Mouse (Mus musculus): ENCODE measurements at regions not wholly inside any gene's neighbourhood (a gene's known extent, or its start where the extent isn't known, plus 50 kb on each side); places are given as distances from the start of the nearest gene placed in this dataset.

DNA sequence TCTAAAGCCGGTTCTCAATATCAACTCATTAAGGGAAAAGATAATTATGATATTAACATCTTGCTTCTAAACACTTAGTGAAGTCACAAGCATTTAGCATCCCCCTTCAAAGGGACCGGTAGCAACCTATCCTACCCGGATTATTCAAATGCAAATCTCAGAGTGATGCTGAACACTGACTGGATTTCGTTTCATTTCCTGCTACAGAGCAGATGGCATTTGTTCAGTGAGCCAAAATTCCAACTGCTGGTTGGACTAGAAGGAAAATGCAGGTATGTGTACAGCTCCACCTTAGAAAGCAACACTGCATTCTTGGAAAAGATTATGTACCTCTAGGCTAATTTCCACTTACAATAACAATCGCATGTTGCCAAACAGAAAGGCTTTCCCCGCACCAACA, 782.5 kb downstream of the Diaph3 start:
- ATAC-seq, result peak; percentile 57
- 59% methylated on average over 6 of the region's 6 CpGs for WGBS
- H3K9ac ChIP-seq, result no peak overlapping the region

DNA sequence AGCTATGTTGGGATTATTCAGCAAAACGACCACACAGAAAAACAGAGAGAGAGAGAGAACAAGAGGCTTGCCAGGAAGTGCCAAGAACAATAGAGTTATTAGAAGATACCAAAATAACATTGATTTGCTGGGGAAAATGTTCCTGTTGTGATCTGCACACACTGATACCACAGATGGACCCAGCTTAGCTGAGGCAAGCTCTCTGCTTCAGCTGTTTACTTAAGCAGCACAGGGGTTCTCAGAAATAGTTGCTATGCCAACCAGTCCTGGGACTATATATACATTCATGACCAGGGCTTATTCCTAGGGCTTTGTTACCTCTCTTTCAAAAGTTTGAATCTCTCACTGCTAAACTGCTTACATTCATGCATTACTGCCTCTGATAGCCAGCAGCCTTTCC, 790.5 kb downstream of the Diaph3 start:
- no peak overlapping the region for H3K27ac ChIP-seq
- H3K9ac ChIP-seq, result no peak overlapping the region
- H3K4me1 ChIP-seq, result peaks cover 11% of the 10 kb centered on the region
- no peak overlapping the region for H3K4me2 ChIP-seq
- no peaks in the 10 kb centered on the region for H3K9me3 ChIP-seq (replicated peaks)
- no peak overlapping the region for H3K4me3 ChIP-seq
- ATAC-seq, result peak; percentile 65; the same call in 1 of the 2 replicates
- H3K36me3 ChIP-seq (ENCODE audit: poor library complexity, severe bottlenecking), result no peaks in the 10 kb centered on the region
- 27% methylated on average over 1 of the region's 1 CpGs for WGBS
- no peaks in the 10 kb centered on the region for H3K27me3 ChIP-seq

More for the DNA sequence above, 782.5 kb downstream of the Diaph3 start:
- peaks cover 15% of the 10 kb centered on the region for H3K4me1 ChIP-seq
- H3K4me3 ChIP-seq, result no peak overlapping the region
- H3K36me3 ChIP-seq (ENCODE audit: poor library complexity, severe bottlenecking), result no peaks in the 10 kb centered on the region
- no peaks in the 10 kb centered on the region for H3K27me3 ChIP-seq
- H3K9me3 ChIP-seq (replicated peaks), result no peaks in the 10 kb centered on the region
- no peak overlapping the region for H3K4me2 ChIP-seq
- no peak overlapping the region for H3K27ac ChIP-seq

DNA sequence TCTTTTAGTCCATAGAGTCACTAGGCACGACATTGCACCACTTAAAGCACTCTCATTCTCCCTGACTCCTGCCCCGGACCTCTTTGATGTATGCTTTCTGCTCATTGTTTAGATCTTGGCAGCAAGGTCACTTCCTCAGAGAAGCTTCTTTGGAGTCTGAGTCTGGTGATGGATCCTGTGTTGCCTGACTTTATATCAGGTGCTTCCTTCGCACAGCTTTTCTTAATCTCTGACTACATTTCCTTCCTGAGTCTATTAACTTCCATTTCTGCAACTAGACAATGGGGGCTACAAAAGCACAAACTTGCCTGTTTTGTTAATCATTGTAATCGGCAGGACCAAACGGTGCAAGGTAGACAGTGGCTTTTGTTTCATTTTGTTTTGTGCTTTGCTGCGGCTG, 802.0 kb downstream of the Diaph3 start:
- no peak for ATAC-seq
- no peaks in the 10 kb centered on the region for H3K4me1 ChIP-seq
- no peaks in the 10 kb centered on the region for H3K9me3 ChIP-seq (replicated peaks)
- no peak overlapping the region for H3K4me2 ChIP-seq
- H3K27me3 ChIP-seq, result no peaks in the 10 kb centered on the region
- WGBS, result 87% methylated on average over 6 of the region's 6 CpGs
- H3K36me3 ChIP-seq (ENCODE audit: poor library complexity, severe bottlenecking), result no peaks in the 10 kb centered on the region
- no peak overlapping the region for H3K9ac ChIP-seq
- H3K27ac ChIP-seq, result no peak overlapping the region
- H3K4me3 ChIP-seq, result no peak overlapping the region

DNA sequence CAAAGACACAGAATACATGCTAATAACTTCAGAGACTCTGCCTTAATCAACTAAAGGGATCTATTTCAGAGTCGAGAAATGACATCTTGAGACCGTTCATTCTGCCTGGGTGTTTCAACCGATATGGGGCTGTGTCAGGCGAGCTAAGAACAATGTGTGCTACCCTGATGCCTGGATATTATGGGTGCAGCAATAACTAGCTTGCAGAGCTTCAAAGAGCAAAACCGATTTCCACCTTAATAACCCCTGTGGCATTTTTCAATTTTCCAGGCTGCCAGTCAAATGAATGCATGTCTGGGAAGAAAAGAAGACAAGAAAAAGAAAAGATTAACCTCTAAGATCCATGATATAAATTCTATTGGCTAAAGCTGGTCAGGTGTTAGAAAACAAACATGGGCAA, 804.0 kb downstream of the Diaph3 start:
- no peak overlapping the region for H3K9ac ChIP-seq
- no peaks in the 10 kb centered on the region for H3K36me3 ChIP-seq (ENCODE audit: poor library complexity, severe bottlenecking)
- no peak overlapping the region for H3K27ac ChIP-seq
- no peak for ATAC-seq
- no peak overlapping the region for H3K4me3 ChIP-seq
- H3K27me3 ChIP-seq, result no peaks in the 10 kb centered on the region
- H3K4me1 ChIP-seq, result peaks cover 4% of the 10 kb centered on the region; the same call in 1 of the 2 replicates
- no peak overlapping the region for H3K4me2 ChIP-seq
- H3K9me3 ChIP-seq (replicated peaks), result no peaks in the 10 kb centered on the region
- WGBS, result 61% methylated on average over 5 of the region's 5 CpGs

DNA sequence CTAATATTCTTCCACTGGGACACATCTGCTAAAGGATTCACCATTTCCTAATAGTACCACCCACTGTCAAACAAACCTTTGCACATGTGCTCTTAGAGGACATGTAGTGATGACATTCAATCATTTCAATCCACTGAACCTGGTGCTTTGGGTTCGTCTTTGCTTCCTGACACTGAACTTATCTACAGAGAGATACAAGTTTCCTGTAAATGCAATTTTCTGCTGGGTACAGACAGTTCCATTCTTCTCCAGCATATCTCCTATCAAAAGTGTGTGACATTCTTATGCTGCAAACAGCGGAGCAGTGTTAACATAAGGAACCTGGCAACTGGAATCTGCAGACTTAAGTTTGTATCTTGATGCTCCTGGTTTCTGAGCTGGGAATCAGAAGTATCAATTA, 805.8 kb downstream of the Diaph3 start:
- Histone ChIP-seq H3K27me3 (no peaks in the 10 kb centered on the region), H3K36me3 (ENCODE audit: poor library complexity, severe bottlenecking) (no peaks in the 10 kb centered on the region), H3K9me3 (replicated peaks) (no peaks in the 10 kb centered on the region), H3K4me3 (no peak overlapping the region), H3K9ac (no peak overlapping the region), H3K4me2 (no peak overlapping the region), H3K27ac (no peak overlapping the region), H3K4me1 (peaks cover 4% of the 10 kb centered on the region; the same call in 1 of the 2 replicates)
- ATAC-seq, result no peak
- WGBS, result 95% methylated on average over 2 of the region's 2 CpGs

DNA sequence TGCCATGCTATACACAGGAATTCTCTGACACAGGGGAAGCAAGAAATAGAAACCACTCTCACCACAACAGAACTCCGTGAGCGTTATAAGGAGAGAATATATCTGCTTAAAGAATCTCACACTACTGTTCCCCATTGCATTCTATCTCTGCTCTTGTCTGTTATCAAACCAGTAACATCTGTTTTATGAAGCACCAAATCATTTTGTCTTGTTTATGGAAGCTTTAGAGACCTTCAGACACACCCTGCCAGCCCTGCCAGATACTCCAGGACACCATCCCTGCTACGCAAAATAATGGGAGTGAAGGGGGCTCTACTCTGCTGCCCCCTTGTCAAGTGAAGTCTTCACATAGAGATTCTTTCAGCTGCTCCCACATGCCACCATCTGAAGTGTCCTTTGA, 811.9 kb downstream of the Diaph3 start:
- H3K27ac ChIP-seq, result no peak overlapping the region
- H3K4me3 ChIP-seq, result no peak overlapping the region
- H3K9me3 ChIP-seq (replicated peaks), result no peaks in the 10 kb centered on the region
- no peak overlapping the region for H3K4me2 ChIP-seq
- 78% methylated on average over 3 of the region's 3 CpGs for WGBS
- no peaks in the 10 kb centered on the region for H3K27me3 ChIP-seq
- ATAC-seq, result no peak
- peaks cover 7% of the 10 kb centered on the region; the same call in 1 of the 2 replicates for H3K4me1 ChIP-seq
- H3K9ac ChIP-seq, result no peak overlapping the region
- no peaks in the 10 kb centered on the region for H3K36me3 ChIP-seq (ENCODE audit: poor library complexity, severe bottlenecking)

DNA sequence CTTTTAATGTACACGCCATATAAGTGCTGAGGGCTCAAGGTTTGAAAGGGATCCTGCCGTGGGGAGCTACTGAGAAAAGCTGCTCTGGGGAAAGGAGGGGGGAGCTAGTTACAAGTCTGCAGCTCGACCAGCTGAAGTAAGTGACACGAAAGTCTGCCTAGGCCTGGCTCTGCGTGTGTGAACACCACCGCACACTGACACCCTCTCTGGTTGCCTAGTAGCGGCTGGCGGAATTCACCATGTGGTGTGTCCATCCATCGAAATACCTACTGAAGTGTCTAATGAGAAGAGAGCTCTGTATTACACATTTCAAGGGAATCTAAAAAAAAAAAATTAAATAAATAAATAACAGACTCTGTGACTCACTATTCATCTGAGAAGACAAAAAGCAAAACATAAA, 813.4 kb downstream of the Diaph3 start:
- ATAC-seq, result peak; percentile 80
- no peak overlapping the region for H3K9ac ChIP-seq
- H3K4me1 ChIP-seq, result peaks cover 3% of the 10 kb centered on the region; the same call in 1 of the 2 replicates
- WGBS, result 48% methylated on average over 9 of the region's 9 CpGs
- no peaks in the 10 kb centered on the region for H3K9me3 ChIP-seq (replicated peaks)
- no peaks in the 10 kb centered on the region for H3K27me3 ChIP-seq
- no peak overlapping the region for H3K27ac ChIP-seq
- no peaks in the 10 kb centered on the region for H3K36me3 ChIP-seq (ENCODE audit: poor library complexity, severe bottlenecking)
- no peak overlapping the region for H3K4me2 ChIP-seq
- no peak overlapping the region for H3K4me3 ChIP-seq

DNA sequence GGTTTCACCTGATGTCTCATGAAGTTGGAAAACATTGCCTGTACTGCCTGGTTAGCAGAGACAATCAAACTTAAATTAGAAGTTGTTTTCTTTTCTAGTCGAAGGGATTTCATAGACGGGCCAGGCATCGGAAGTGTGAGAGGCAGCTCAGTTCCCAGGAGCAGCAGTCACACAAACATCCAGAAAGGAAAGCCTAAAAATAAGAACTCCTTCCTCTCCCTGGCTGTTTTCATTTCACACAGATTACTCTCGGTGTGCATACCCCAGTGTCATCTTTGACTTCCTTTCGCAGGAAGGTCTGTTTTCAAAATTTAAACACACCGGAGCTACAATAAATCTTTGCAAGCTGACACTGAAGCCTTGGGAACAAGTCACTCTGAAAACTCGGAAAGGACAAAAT, 818.7 kb downstream of the Diaph3 start:
- H3K4me3 ChIP-seq, result no peak overlapping the region
- H3K9me3 ChIP-seq (replicated peaks), result no peaks in the 10 kb centered on the region
- no peak overlapping the region for H3K27ac ChIP-seq
- no peak overlapping the region for H3K4me2 ChIP-seq
- no peaks in the 10 kb centered on the region for H3K27me3 ChIP-seq
- no peak overlapping the region for H3K9ac ChIP-seq
- ATAC-seq, result no peak
- WGBS, result 78% methylated on average over 7 of the region's 7 CpGs
- no peaks in the 10 kb centered on the region for H3K4me1 ChIP-seq
- H3K36me3 ChIP-seq (ENCODE audit: poor library complexity, severe bottlenecking), result no peaks in the 10 kb centered on the region

DNA sequence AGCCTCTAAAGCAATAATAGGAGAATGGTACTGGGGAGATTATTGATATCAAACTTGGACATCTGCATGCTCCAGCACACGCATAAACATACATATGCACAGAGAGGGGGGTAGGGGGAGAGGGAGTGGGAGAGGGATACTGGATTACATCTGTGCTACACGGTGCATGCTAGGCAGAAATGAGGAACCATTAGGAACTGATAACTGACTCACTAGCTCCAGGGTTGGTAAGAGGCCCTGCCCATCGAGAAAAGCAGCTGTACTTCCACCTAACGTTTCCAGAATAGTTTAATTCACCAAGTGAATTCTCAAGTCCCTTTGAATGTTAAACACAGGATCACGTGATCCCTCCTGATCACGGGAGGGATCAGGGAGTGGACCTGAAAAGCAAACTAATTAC, 825.1 kb downstream of the Diaph3 start:
- Histone ChIP-seq H3K36me3 (ENCODE audit: poor library complexity, severe bottlenecking) (no peaks in the 10 kb centered on the region), H3K4me2 (no peak overlapping the region), H3K4me3 (no peak overlapping the region), H3K27me3 (no peaks in the 10 kb centered on the region), H3K9ac (no peak overlapping the region), H3K27ac (no peak overlapping the region), H3K9me3 (replicated peaks) (no peaks in the 10 kb centered on the region), H3K4me1 (no peaks in the 10 kb centered on the region)
- WGBS, result 84% methylated on average over 6 of the region's 6 CpGs
- no peak for ATAC-seq

DNA sequence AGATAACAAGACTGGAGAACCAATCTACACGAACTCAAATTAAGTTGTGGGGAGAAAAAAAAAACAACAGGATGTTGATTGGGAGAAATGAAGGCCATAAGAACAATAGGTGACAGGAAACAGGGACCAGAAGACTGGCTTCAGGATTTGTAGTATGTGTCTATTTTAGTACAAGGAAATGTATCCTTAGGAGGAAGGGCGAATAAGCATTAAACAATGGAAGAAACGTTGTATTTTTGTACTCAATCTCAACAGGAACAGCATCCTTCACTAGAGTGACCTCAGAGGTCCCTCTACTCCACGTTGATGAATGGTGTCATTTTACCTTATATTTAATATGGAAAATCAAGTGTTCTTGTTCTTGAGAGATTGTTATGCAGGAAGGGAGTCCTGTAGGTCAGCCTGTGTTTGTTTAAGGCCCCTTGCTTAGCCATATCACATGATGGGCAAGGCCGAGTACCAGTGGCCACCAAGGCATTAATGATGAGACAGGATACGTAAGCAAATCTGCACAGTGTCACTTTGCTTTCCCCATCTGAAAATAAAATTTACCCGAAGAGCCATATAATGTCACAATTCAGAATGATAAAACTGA, 832.0 kb downstream of the Diaph3 start:
- Histone ChIP-seq H3K36me3 (ENCODE audit: poor library complexity, severe bottlenecking) (no peaks in the 10 kb centered on the region), H3K4me1 (no peaks in the 10 kb centered on the region), H3K4me3 (no peak overlapping the region), H3K9ac (no peak overlapping the region), H3K27ac (no peak overlapping the region), H3K9me3 (replicated peaks) (no peaks in the 10 kb centered on the region), H3K4me2 (no peak overlapping the region), H3K27me3 (no peaks in the 10 kb centered on the region)
- 82% methylated on average over 7 of the region's 7 CpGs for WGBS
- no peak for ATAC-seq

DNA sequence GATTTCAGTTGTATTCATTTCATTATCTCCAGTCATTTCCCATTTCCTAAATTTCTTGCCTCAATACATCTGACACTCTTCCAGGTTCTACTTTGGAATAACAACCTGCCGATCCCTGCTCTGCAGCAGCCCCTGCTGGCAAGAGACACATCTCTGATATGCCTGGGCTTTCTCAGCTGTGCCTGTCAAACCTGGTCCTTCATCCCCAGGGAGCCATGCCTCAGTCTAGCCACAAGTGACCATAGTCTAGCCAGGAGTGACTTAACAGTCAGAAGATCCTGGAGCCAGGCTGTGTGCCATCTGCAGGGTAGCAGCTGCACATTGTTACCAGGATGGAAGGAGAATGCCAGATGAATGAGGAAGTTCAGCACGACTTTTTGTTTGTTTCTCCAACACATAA, 833.2 kb downstream of the Diaph3 start:
- ATAC-seq, result peak; percentile 62

DNA sequence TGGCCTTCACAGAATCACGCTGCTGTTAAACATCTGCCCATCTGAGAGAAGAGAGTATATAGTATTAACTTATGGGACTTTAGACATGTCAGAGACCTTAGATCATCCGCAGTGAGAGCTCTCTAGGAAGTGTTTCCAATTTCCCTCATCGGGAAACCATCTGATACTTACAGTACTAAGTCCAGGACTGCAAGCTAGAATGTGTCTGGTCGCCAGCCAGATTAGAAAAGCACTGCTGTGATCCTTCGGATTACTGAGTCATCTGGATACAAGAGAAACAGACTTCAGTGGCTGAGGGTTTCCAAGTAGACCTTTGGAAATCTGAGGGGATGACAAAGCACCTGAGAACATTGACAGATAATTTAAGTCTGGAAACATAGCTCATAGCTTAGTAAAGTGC, 839.4 kb downstream of the Diaph3 start:
- no peaks in the 10 kb centered on the region for H3K36me3 ChIP-seq (ENCODE audit: poor library complexity, severe bottlenecking)
- 86% methylated on average over 5 of the region's 5 CpGs for WGBS

More for the DNA sequence above, 833.2 kb downstream of the Diaph3 start:
- no peaks in the 10 kb centered on the region for H3K4me1 ChIP-seq
- H3K27me3 ChIP-seq, result no peaks in the 10 kb centered on the region
- 52% methylated on average over 2 of the region's 2 CpGs for whole genome bisulfite sequencing
- no peak overlapping the region for H3K9ac ChIP-seq
- H3K4me2 ChIP-seq, result no peak overlapping the region
- H3K4me3 ChIP-seq, result no peak overlapping the region
- H3K36me3 ChIP-seq (ENCODE audit: poor library complexity, severe bottlenecking), result no peaks in the 10 kb centered on the region
- H3K9me3 ChIP-seq (replicated peaks), result no peaks in the 10 kb centered on the region
- no peak overlapping the region for H3K27ac ChIP-seq

DNA sequence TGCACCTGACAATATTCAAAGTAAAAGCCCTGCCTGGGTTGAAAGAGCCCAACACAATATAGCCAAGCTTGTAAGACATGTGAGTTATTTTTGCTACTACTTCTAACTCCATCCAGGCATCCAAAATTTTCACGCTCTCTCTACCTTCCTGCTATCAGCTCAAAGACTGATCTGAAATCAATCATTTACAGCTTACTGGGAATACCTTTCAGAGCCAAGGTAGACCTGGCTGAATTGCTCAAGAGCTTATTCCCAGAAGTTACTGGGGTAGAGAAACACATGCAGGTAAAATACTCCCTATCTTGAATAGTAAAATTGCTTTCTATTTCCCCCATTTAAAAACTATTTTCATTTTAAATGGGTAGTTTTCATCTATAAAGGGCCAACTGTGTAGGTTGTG, 840.2 kb downstream of the Diaph3 start:
- no peak overlapping the region for H3K27ac ChIP-seq
- no peak overlapping the region for H3K4me2 ChIP-seq
- H3K9ac ChIP-seq, result no peak overlapping the region
- H3K4me1 ChIP-seq, result no peaks in the 10 kb centered on the region
- no peaks in the 10 kb centered on the region for H3K27me3 ChIP-seq
- no peaks in the 10 kb centered on the region for H3K36me3 ChIP-seq (ENCODE audit: poor library complexity, severe bottlenecking)
- no peaks in the 10 kb centered on the region for H3K9me3 ChIP-seq (replicated peaks)
- WGBS, result 96% methylated on average over 1 of the region's 1 CpGs
- ATAC-seq, result no peak
- no peak overlapping the region for H3K4me3 ChIP-seq

More for the DNA sequence above, 839.4 kb downstream of the Diaph3 start:
- Histone ChIP-seq H3K9me3 (replicated peaks) (no peaks in the 10 kb centered on the region), H3K9ac (no peak overlapping the region), H3K27me3 (no peaks in the 10 kb centered on the region), H3K27ac (no peak overlapping the region), H3K4me3 (no peak overlapping the region), H3K4me1 (no peaks in the 10 kb centered on the region), H3K4me2 (no peak overlapping the region)
- no peak for ATAC-seq
